Mouse (Mus musculus): ENCODE measurements around the gene Zfp281.

DNA sequence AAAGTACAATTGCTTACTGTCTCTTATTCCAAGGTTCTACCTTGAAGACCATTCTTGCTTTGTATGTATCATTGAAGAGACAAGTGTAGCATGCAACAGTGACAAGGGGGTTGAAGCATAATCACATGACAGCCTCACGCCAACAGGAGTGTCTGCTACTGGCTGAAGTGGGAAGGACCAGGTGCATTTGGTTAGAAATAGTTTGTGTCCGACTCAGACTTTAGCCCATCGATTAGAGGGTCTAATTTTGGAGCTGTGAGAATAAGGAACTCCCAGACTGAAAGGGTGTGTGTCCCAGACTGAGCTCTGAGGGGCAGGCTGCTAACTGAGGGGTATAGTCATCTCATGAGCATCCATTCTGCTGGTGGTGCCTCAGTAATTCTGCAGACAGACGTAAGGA lies 13.0 kb downstream of the Zfp281 start:
- no peak for TF ChIP-seq POLR2A (IDR thresholded peaks at IDR 0.05; ENCODE audit: insufficient read length, low read depth)
- no peak for TF ChIP-seq MYOG (IDR thresholded peaks at IDR 0.05; ENCODE audit: control insufficient read depth in 1 of 3, insufficient read depth in 1 of 3, insufficient read length in 2 of 3, low read depth in 2 of 3)
- no peak for TF ChIP-seq CEBPB (IDR thresholded peaks at IDR 0.05; ENCODE audit: insufficient read depth, poor library complexity, severe bottlenecking)

Data from myocyte (in vitro differentiated cells).